Mouse (Mus musculus): ENCODE data around the gene Farp1. TPM values are rescaled to one million over a fixed set of nuclear protein-coding genes. Genes with fewer than 3 reads are reported as not detected.
A peak's percentile ranks its signal among the peaks of the same experiment; 100 is the strongest.

The Farp1 gene
- 21.7 and 22.4 TPM in 2 replicates for polyA plus RNA-seq (2014; fragmentation: Nextera tagmentation; extraction: Ambion mirVana)

- 1% methylated on average over 51 of the region's 61 CpGs for WGBS
These were observed at the start of gene Farp1 for GRCm38 (mm10) chr14:121034973-121035662. Gene Farp1 (plus strand): TSS chr14:121035200.

GRCm38 (mm10) chr14:120989126-120989525 is 45.9 kb upstream of the Farp1 start:
- H3K4me2 ChIP-seq = no peak overlapping the region
- no peak for DNase-seq (ENCODE audit: low spot score, missing footprints)
- no peak overlapping the region for H3K9ac ChIP-seq (ENCODE audit: low read length)
- no peaks in the 10 kb centered on the region for H3K9me3 ChIP-seq (ENCODE audit: control insufficient read depth, low read length)
- no peak overlapping the region for H3K4me3 ChIP-seq (ENCODE audit: low read depth, low read length)
- H3K36me3 ChIP-seq (ENCODE audit: control insufficient read depth, insufficient read depth, low read length) = no peaks in the 10 kb centered on the region
- H3K4me1 ChIP-seq (ENCODE audit: control insufficient read depth, insufficient read depth, low read length) = no peaks in the 10 kb centered on the region
- no peaks in the 10 kb centered on the region for H3K27me3 ChIP-seq (ENCODE audit: control insufficient read depth, insufficient read depth, low read length)
- WGBS = 69% methylated on average over 6 of the region's 6 CpGs
- H3K27ac ChIP-seq (ENCODE audit: low read depth, low read length) = no peak overlapping the region
- ATAC-seq (ENCODE audit: low FRiP score) = no peak

More at GRCm38 (mm10) chr14:121034973-121035662, at the start of gene Farp1:
- Histone ChIP-seq H3K9me3 (ENCODE audit: control insufficient read depth, low read length) (no peaks in the 10 kb centered on the region), H3K4me3 (ENCODE audit: low read depth, low read length) (peak within 1 kb of the TSS; percentile 84), H3K9ac (ENCODE audit: low read length) (peak within 1 kb of the TSS; percentile 91), H3K36me3 (ENCODE audit: control insufficient read depth, insufficient read depth, low read length) (no peaks in the 10 kb centered on the region), H3K4me2 (peak within 1 kb of the TSS; percentile 91), H3K4me1 (ENCODE audit: control insufficient read depth, insufficient read depth, low read length) (0 out of 2 replicates have a peak, but pooled peaks cover 6% of the 10 kb centered on the region), H3K27me3 (ENCODE audit: control insufficient read depth, insufficient read depth, low read length) (peaks cover 13% of the 10 kb centered on the region), H3K27ac (ENCODE audit: low read depth, low read length) (peak within 1 kb of the TSS; percentile 45)
- ATAC-seq (ENCODE audit: low FRiP score) = peak; percentile 96
- peak; percentile 98 for DNase-seq (ENCODE audit: low spot score, missing footprints)

GRCm38 (mm10) chr14:120997686-120998085 is 37.3 kb upstream of the Farp1 start:
- ATAC-seq (ENCODE audit: low FRiP score) (no peak), DNase-seq (ENCODE audit: low spot score, missing footprints) (no peak)
- H3K9me3 ChIP-seq (ENCODE audit: control insufficient read depth, low read length) = no peaks in the 10 kb centered on the region
- H3K27ac ChIP-seq (ENCODE audit: low read depth, low read length) = no peak overlapping the region
- H3K4me2 ChIP-seq = no peak overlapping the region
- H3K4me1 ChIP-seq (ENCODE audit: control insufficient read depth, insufficient read depth, low read length) = no peaks in the 10 kb centered on the region
- WGBS = 85% methylated on average over 5 of the region's 5 CpGs
- no peak overlapping the region for H3K9ac ChIP-seq (ENCODE audit: low read length)
- no peaks in the 10 kb centered on the region for H3K36me3 ChIP-seq (ENCODE audit: control insufficient read depth, insufficient read depth, low read length)
- H3K4me3 ChIP-seq (ENCODE audit: low read depth, low read length) = no peak overlapping the region
- no peaks in the 10 kb centered on the region for H3K27me3 ChIP-seq (ENCODE audit: control insufficient read depth, insufficient read depth, low read length)

GRCm38 (mm10) chr14:121000561-121001340 is 34.2 kb upstream of the Farp1 start:
- no peaks in the 10 kb centered on the region for H3K9me3 ChIP-seq (ENCODE audit: control insufficient read depth, low read length)
- H3K4me2 ChIP-seq = no peak overlapping the region
- H3K27ac ChIP-seq (ENCODE audit: low read depth, low read length) = no peak overlapping the region
- no peak overlapping the region for H3K4me3 ChIP-seq (ENCODE audit: low read depth, low read length)
- WGBS = 46% methylated on average over 12 of the region's 12 CpGs
- peak; percentile 85 for DNase-seq (ENCODE audit: low spot score, missing footprints)
- H3K9ac ChIP-seq (ENCODE audit: low read length) = no peak overlapping the region
- H3K27me3 ChIP-seq (ENCODE audit: control insufficient read depth, insufficient read depth, low read length) = no peaks in the 10 kb centered on the region
- H3K4me1 ChIP-seq (ENCODE audit: control insufficient read depth, insufficient read depth, low read length) = no peaks in the 10 kb centered on the region
- no peak for ATAC-seq (ENCODE audit: low FRiP score)
- no peaks in the 10 kb centered on the region for H3K36me3 ChIP-seq (ENCODE audit: control insufficient read depth, insufficient read depth, low read length)

GRCm38 (mm10) chr14:121005621-121006020 is 29.4 kb upstream of the Farp1 start:
- no peak for DNase-seq (ENCODE audit: low spot score, missing footprints)
- Histone ChIP-seq H3K27me3 (ENCODE audit: control insufficient read depth, insufficient read depth, low read length) (no peaks in the 10 kb centered on the region), H3K4me1 (ENCODE audit: control insufficient read depth, insufficient read depth, low read length) (no peaks in the 10 kb centered on the region), H3K4me2 (no peak overlapping the region), H3K4me3 (ENCODE audit: low read depth, low read length) (no peak overlapping the region), H3K9ac (ENCODE audit: low read length) (no peak overlapping the region), H3K36me3 (ENCODE audit: control insufficient read depth, insufficient read depth, low read length) (no peaks in the 10 kb centered on the region), H3K27ac (ENCODE audit: low read depth, low read length) (no peak overlapping the region), H3K9me3 (ENCODE audit: control insufficient read depth, low read length) (no peaks in the 10 kb centered on the region)
- WGBS = 92% methylated on average over 6 of the region's 6 CpGs
- no peak for ATAC-seq (ENCODE audit: low FRiP score)

- Histone ChIP-seq H3K9ac (ENCODE audit: low read length) (no peak overlapping the region), H3K36me3 (ENCODE audit: control insufficient read depth, insufficient read depth, low read length) (no peaks in the 10 kb centered on the region), H3K27ac (ENCODE audit: low read depth, low read length) (no peak overlapping the region), H3K4me2 (no peak overlapping the region), H3K27me3 (ENCODE audit: control insufficient read depth, insufficient read depth, low read length) (no peaks in the 10 kb centered on the region), H3K4me3 (ENCODE audit: low read depth, low read length) (no peak overlapping the region), H3K4me1 (ENCODE audit: control insufficient read depth, insufficient read depth, low read length) (no peaks in the 10 kb centered on the region), H3K9me3 (ENCODE audit: control insufficient read depth, low read length) (no peaks in the 10 kb centered on the region)
- ATAC-seq (ENCODE audit: low FRiP score) (no peak), DNase-seq (ENCODE audit: low spot score, missing footprints) (no peak)
- 92% methylated on average over 8 of the region's 8 CpGs for WGBS
These were observed 29.0 kb upstream of the Farp1 start for GRCm38 (mm10) chr14:121006021-121006420.

GRCm38 (mm10) chr14:121015114-121015690 is 19.8 kb upstream of the Farp1 start:
- H3K27me3 ChIP-seq (ENCODE audit: control insufficient read depth, insufficient read depth, low read length) = no peaks in the 10 kb centered on the region
- no peaks in the 10 kb centered on the region for H3K36me3 ChIP-seq (ENCODE audit: control insufficient read depth, insufficient read depth, low read length)
- H3K9ac ChIP-seq (ENCODE audit: low read length) = no peak overlapping the region
- DNase-seq (ENCODE audit: low spot score, missing footprints) (no peak), ATAC-seq (ENCODE audit: low FRiP score) (no peak)
- H3K4me2 ChIP-seq = no peak overlapping the region
- H3K27ac ChIP-seq (ENCODE audit: low read depth, low read length) = no peak overlapping the region
- H3K4me1 ChIP-seq (ENCODE audit: control insufficient read depth, insufficient read depth, low read length) = no peaks in the 10 kb centered on the region
- H3K9me3 ChIP-seq (ENCODE audit: control insufficient read depth, low read length) = no peaks in the 10 kb centered on the region
- WGBS = 73% methylated on average over 2 of the region's 2 CpGs
- no peak overlapping the region for H3K4me3 ChIP-seq (ENCODE audit: low read depth, low read length)

- no peaks in the 10 kb centered on the region for H3K27me3 ChIP-seq (ENCODE audit: control insufficient read depth, insufficient read depth, low read length)
- no peak for DNase-seq (ENCODE audit: low spot score, missing footprints)
- no peaks in the 10 kb centered on the region for H3K4me1 ChIP-seq (ENCODE audit: control insufficient read depth, insufficient read depth, low read length)
- H3K4me3 ChIP-seq (ENCODE audit: low read depth, low read length) = no peak overlapping the region
- no peaks in the 10 kb centered on the region for H3K36me3 ChIP-seq (ENCODE audit: control insufficient read depth, insufficient read depth, low read length)
- 82% methylated on average over 5 of the region's 5 CpGs for WGBS
- no peak for ATAC-seq (ENCODE audit: low FRiP score)
- no peaks in the 10 kb centered on the region for H3K9me3 ChIP-seq (ENCODE audit: control insufficient read depth, low read length)
- no peak overlapping the region for H3K4me2 ChIP-seq
- H3K9ac ChIP-seq (ENCODE audit: low read length) = no peak overlapping the region
- H3K27ac ChIP-seq (ENCODE audit: low read depth, low read length) = no peak overlapping the region
These were observed 12.6 kb upstream of the Farp1 start for GRCm38 (mm10) chr14:121022403-121022802.

GRCm38 (mm10) chr14:121025381-121025780 is 9.6 kb upstream of the Farp1 start:
- DNase-seq (ENCODE audit: low spot score, missing footprints) (no peak), ATAC-seq (ENCODE audit: low FRiP score) (no peak)
- Histone ChIP-seq H3K4me1 (ENCODE audit: control insufficient read depth, insufficient read depth, low read length) (no peaks in the 10 kb centered on the region), H3K9me3 (ENCODE audit: control insufficient read depth, low read length) (no peaks in the 10 kb centered on the region), H3K4me2 (no peak overlapping the region), H3K36me3 (ENCODE audit: control insufficient read depth, insufficient read depth, low read length) (no peaks in the 10 kb centered on the region), H3K4me3 (ENCODE audit: low read depth, low read length) (no peak overlapping the region), H3K27ac (ENCODE audit: low read depth, low read length) (no peak overlapping the region), H3K27me3 (ENCODE audit: control insufficient read depth, insufficient read depth, low read length) (no peaks in the 10 kb centered on the region), H3K9ac (ENCODE audit: low read length) (no peak overlapping the region)
- 86% methylated on average over 8 of the region's 8 CpGs for WGBS

Measured in midbrain, embryonic 11.5 days (tissue).